Mouse (Mus musculus) thymus, postnatal 14 days (tissue): ENCODE measurements around the gene Pheta2.
"Not testable (repeated sequence)": the region's sequence is repeated elsewhere in the genome, so short reads cannot be mapped to it uniquely, and the experiment has no call there.

Source experiments
- DNase-seq: peaks from one replicate; pipeline ENCODE4 v3.0.0; 2021

The Pheta2 gene

GRCm38 (mm10) chr15:82372446-82372845, 33.7 kb downstream of the Pheta2 start:
- no peak for DNase-seq

- no peak for DNase-seq
These were observed 34.2 kb downstream of the Pheta2 start for GRCm38 (mm10) chr15:82372991-82373390.

- DNase-seq: no peak
These were observed 35.7 kb downstream of the Pheta2 start for GRCm38 (mm10) chr15:82374437-82374836.

GRCm38 (mm10) chr15:82375855-82376254, 37.1 kb downstream of the Pheta2 start:
- no peak for DNase-seq

- DNase-seq: no peak
These were observed 37.8 kb downstream of the Pheta2 start for GRCm38 (mm10) chr15:82376393-82377138.

- DNase-seq: no peak
These were observed 39.0 kb downstream of the Pheta2 start for GRCm38 (mm10) chr15:82377701-82378100.

GRCm38 (mm10) chr15:82378261-82379180, 39.8 kb downstream of the Pheta2 start:
- no peak for DNase-seq

GRCm38 (mm10) chr15:82379511-82379870, 40.7 kb downstream of the Pheta2 start:
- DNase-seq: no peak

GRCm38 (mm10) chr15:82379871-82380713, 41.4 kb downstream of the Pheta2 start, which contains the start of gene Cyp2d22:
Gene Cyp2d22, minus strand, starts transcription at chr15:82380260.
- DNase-seq: peak; percentile 54

- DNase-seq: no peak
These were observed 41.9 kb downstream of the Pheta2 start for GRCm38 (mm10) chr15:82380714-82381062.

GRCm38 (mm10) chr15:82382441-82382840, 43.7 kb downstream of the Pheta2 start:
- no peak for DNase-seq

- DNase-seq: no peak
These were observed 47.0 kb downstream of the Pheta2 start for GRCm38 (mm10) chr15:82385729-82386128.

- not testable (repeated sequence) for DNase-seq
These were observed 51.2 kb downstream of the Pheta2 start for GRCm38 (mm10) chr15:82389916-82390315.

GRCm38 (mm10) chr15:82393922-82394321, 55.2 kb downstream of the Pheta2 start, which contains the start of gene Cyp2d11:
Gene Cyp2d11, minus strand, starts transcription at chr15:82394022.
- DNase-seq: not testable (repeated sequence)
